Mouse (Mus musculus): ENCODE measurements around the gene Oscp1.

Gene Oscp1

GRCm38 (mm10) chr4:126110374-126111152, 52.2 kb downstream of the Oscp1 start:
- DNase-seq (ENCODE audit: low read depth): no peak

- no peak for DNase-seq (ENCODE audit: low read depth)
These were observed 52.8 kb downstream of the Oscp1 start for GRCm38 (mm10) chr4:126111153-126111549.

- no peak for DNase-seq (ENCODE audit: low read depth)
These were observed 54.9 kb downstream of the Oscp1 start for GRCm38 (mm10) chr4:126113243-126113642.

GRCm38 (mm10) chr4:126113943-126114342, 55.6 kb downstream of the Oscp1 start:
- no peak for DNase-seq (ENCODE audit: low read depth)

GRCm38 (mm10) chr4:126115411-126115810, 57.0 kb downstream of the Oscp1 start:
- DNase-seq (ENCODE audit: low read depth): no peak

GRCm38 (mm10) chr4:126115871-126116521, 57.6 kb downstream of the Oscp1 start:
- no peak for DNase-seq (ENCODE audit: low read depth)

GRCm38 (mm10) chr4:126117116-126117515, 58.8 kb downstream of the Oscp1 start:
- DNase-seq (ENCODE audit: low read depth): no peak

- DNase-seq (ENCODE audit: low read depth): no peak
These were observed 60.3 kb downstream of the Oscp1 start for GRCm38 (mm10) chr4:126118651-126119050.

GRCm38 (mm10) chr4:126119051-126119450, 60.7 kb downstream of the Oscp1 start:
- no peak for DNase-seq (ENCODE audit: low read depth)

GRCm38 (mm10) chr4:126120052-126120451, 61.7 kb downstream of the Oscp1 start:
- DNase-seq (ENCODE audit: low read depth): no peak

GRCm38 (mm10) chr4:126120506-126120905, 62.1 kb downstream of the Oscp1 start:
- DNase-seq (ENCODE audit: low read depth): no peak

GRCm38 (mm10) chr4:126123309-126124040, 65.1 kb downstream of the Oscp1 start:
- DNase-seq (ENCODE audit: low read depth): no peak

GRCm38 (mm10) chr4:126130502-126130901, 72.1 kb downstream of the Oscp1 start:
- no peak for DNase-seq (ENCODE audit: low read depth)

- DNase-seq (ENCODE audit: low read depth): no peak
These were observed 73.1 kb downstream of the Oscp1 start for GRCm38 (mm10) chr4:126131290-126132121.

- no peak for DNase-seq (ENCODE audit: low read depth)
These were observed 74.4 kb downstream of the Oscp1 start for GRCm38 (mm10) chr4:126132636-126133264.

GRCm38 (mm10) chr4:126134236-126134635, 75.9 kb downstream of the Oscp1 start:
- no peak for DNase-seq (ENCODE audit: low read depth)

- no peak for DNase-seq (ENCODE audit: low read depth)
These were observed 76.3 kb downstream of the Oscp1 start for GRCm38 (mm10) chr4:126134639-126135038.

- DNase-seq (ENCODE audit: low read depth): no peak
These were observed 79.4 kb downstream of the Oscp1 start for GRCm38 (mm10) chr4:126137773-126138172.

- DNase-seq (ENCODE audit: low read depth): no peak
These were observed 82.7 kb downstream of the Oscp1 start for GRCm38 (mm10) chr4:126141021-126141420.

Measured in c-Kit-positive CD71-positive TER-119-negative erythroid progenitor cells, embryonic 14.5 days (primary cell).